Comparison of ENCODE assay signal across 13 mouse cellular contexts in the genomic region with DNA sequence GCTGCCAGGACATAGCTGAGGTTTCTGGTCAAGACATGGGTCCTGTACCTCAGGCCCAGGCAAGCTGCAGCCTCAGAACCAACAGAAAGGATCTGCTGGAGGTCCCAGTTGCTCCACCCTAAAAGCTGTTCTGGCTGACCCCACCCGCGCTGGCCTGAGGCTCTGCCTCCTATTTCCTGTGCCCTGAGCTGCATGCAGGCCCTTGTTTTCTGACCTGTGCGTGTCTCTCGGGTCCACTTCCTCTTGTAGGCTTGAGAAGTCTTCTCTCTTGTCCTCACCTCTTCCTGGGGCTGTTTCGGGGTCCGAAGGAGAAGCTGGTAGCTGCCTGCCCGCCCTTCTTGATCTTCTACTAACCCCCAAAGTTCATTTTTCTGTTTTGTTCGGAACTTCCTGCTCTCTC. TPM values are rescaled to one million over a fixed set of nuclear protein-coding genes. Genes with fewer than 3 reads are reported as not detected.
DNase-seq lines count a peak whose midpoint lies in the region; ATAC-seq and TF ChIP-seq lines count a peak whose summit lies in the region.
"Had no signal": no experiment of that assay in that cellular context is flagged by ENCODE, and none has a peak within 500 bp of the region (broad histone marks: within the 10 kb centered on the region; RNA-seq: fewer than 3 reads in every experiment).

No protein-coding gene starts in this region.

- 0 out of 2 replicates have a peak, but pooled peaks cover 2% of the 10 kb centered on the region for H3K4me1 ChIP-seq in intestine, embryonic 15.5 days (replicated peaks)
- H3K4me1 ChIP-seq in intestine, embryonic 16.5 days (ENCODE audit: control insufficient read depth, insufficient read depth, low read length) = peaks cover 7% of the 10 kb centered on the region
- H3K4me1 ChIP-seq in bone marrow, adult 2 months (ENCODE audit: control insufficient read depth, insufficient read depth, low read length) = peaks cover 4% of the 10 kb centered on the region

- H3K27me3 ChIP-seq in intestine, embryonic 15.5 days (replicated peaks) = no peaks in the 10 kb centered on the region
- no peaks in the 10 kb centered on the region for H3K27me3 ChIP-seq in intestine, embryonic 16.5 days (replicated peaks; ENCODE audit: control insufficient read depth, insufficient read depth, low read length)
- H3K27me3 ChIP-seq: stomach, embryonic 15.5 days had no signal

- H3K27ac ChIP-seq in intestine, embryonic 15.5 days = 0 out of 2 replicates have a peak overlapping the region, but pooled peaks have one; percentile 13
- no peak overlapping the region for H3K27ac ChIP-seq in intestine, embryonic 16.5 days (ENCODE audit: low read length)
- H3K27ac ChIP-seq in bone marrow, adult 2 months (ENCODE audit: control insufficient read depth, insufficient read depth, low read depth, low read length, poor library complexity) = peak overlapping the region; percentile 88
- H3K27ac ChIP-seq: forebrain, embryonic 13.5 days; stomach, embryonic 15.5 days had no signal

- no peaks in the 10 kb centered on the region for H3K9me3 ChIP-seq in intestine, embryonic 15.5 days
- H3K9me3 ChIP-seq in intestine, embryonic 16.5 days (ENCODE audit: control insufficient read depth, low read length) = no peaks in the 10 kb centered on the region
- H3K9me3 ChIP-seq: forebrain, embryonic 13.5 days; stomach, embryonic 15.5 days had no signal

- intact Hi-C loops in left cerebral cortex, postnatal 14 days (cut with DNase I) = no loop called here

- H3K9ac ChIP-seq in intestine, embryonic 15.5 days = no peak overlapping the region
- H3K9ac ChIP-seq in intestine, embryonic 16.5 days (ENCODE audit: low read depth, low read length) = no peak overlapping the region
- H3K9ac ChIP-seq: forebrain, embryonic 13.5 days; stomach, embryonic 15.5 days had no signal

- DNase-seq in kidney, postnatal 14 days = peak; percentile 55
- peak; percentile 23 for DNase-seq in lung, postnatal 25 days (ENCODE audit: low spot score)
- no peak for DNase-seq in left cerebral cortex, postnatal 14 days (ENCODE audit: low spot score in 2 of 2)
- DNase-seq in frontal cortex, adult 2 months (ENCODE audit: extremely low spot score in 1 of 2, low spot score in 1 of 2) = no peak
- DNase-seq in frontal cortex, postnatal 36 days (ENCODE audit: low spot score in 2 of 2) = no peak
- DNase-seq: cerebellum, postnatal 14 days had no signal

- TF ChIP-seq POLR2A in bone marrow, adult 2 months (IDR thresholded peaks at IDR 0.05; ENCODE audit: borderline replicate concordance, control insufficient read depth, low read depth, low read length) = peak; percentile 56; the same call in 1 of the 2 replicates

- TF ChIP-seq CTCF in bone marrow, adult 2 months (IDR thresholded peaks at IDR 0.05; ENCODE audit: control insufficient read depth, insufficient read depth, low read length) = no peak

- WGBS in intestine, embryonic 15.5 days = 56% methylated on average over 8 of the region's 8 CpGs
- 67% methylated on average over 8 of the region's 8 CpGs for WGBS in intestine, embryonic 16.5 days
- 13% methylated on average over 8 of the region's 8 CpGs for WGBS in bone marrow, adult 2 months

- H3K4me2 ChIP-seq in intestine, embryonic 15.5 days (replicated peaks) = no peak overlapping the region
- no peak overlapping the region for H3K4me2 ChIP-seq in intestine, embryonic 16.5 days (ENCODE audit: low read depth, low read length)
- H3K4me2 ChIP-seq: forebrain, embryonic 13.5 days; stomach, embryonic 15.5 days had no signal

- H3K36me3 ChIP-seq in intestine, embryonic 15.5 days = no peaks in the 10 kb centered on the region
- no peaks in the 10 kb centered on the region for H3K36me3 ChIP-seq in intestine, embryonic 16.5 days (ENCODE audit: control insufficient read depth, insufficient read depth, low read length)
- H3K36me3 ChIP-seq: stomach, embryonic 15.5 days had no signal

- no peak for ATAC-seq in intestine, embryonic 15.5 days
- no peak for ATAC-seq in intestine, embryonic 16.5 days
- ATAC-seq: forebrain, embryonic 13.5 days had no signal

- no peak overlapping the region for H3K4me3 ChIP-seq in intestine, embryonic 15.5 days (replicated peaks)
- H3K4me3 ChIP-seq in intestine, embryonic 16.5 days (ENCODE audit: low read length) = no peak overlapping the region
- peak overlapping the region; percentile 56 for H3K4me3 ChIP-seq in bone marrow, adult 2 months (replicated peaks; ENCODE audit: control insufficient read depth, low read depth, low read length)
- H3K4me3 ChIP-seq: forebrain, embryonic 13.5 days; stomach, embryonic 15.5 days had no signal

RNA-seq across cellular contexts. Expression of gene Cebpe, which starts 0.9 kb away (rescaled TPM):
- 0.19 and 0.21 TPM in 2 replicates for polyA plus RNA-seq in intestine, embryonic 15.5 days (2015; fragmentation: Nextera tagmentation; extraction: Ambion mirVana)
- polyA plus RNA-seq in intestine, embryonic 16.5 days (2015; fragmentation: Nextera tagmentation; extraction: Ambion mirVana) = 0.28 TPM in 1 of 2 replicates, not detected in the other
- polyA plus RNA-seq in bone marrow, adult 2 months (2011; ENCODE audit: insufficient read depth, insufficient read length, low replicate concordance, missing spikeins) = 41.3 and 90.9 TPM in 2 replicates
- not detected for total RNA-seq in left cerebral cortex, postnatal 14 days (2021)
- polyA plus RNA-seq in frontal cortex, adult 2 months (2012; rRNA removed) = 0.17 TPM in 1 of 2 replicates, not detected in the other
- total RNA-seq: MEL had no signal
- polyA plus RNA-seq: forebrain, embryonic 13.5 days; hindbrain, embryonic 11.5 days had no signal

RNA-seq across cellular contexts. Expression of gene Gm29776, which starts 14.2 kb away (rescaled TPM):
- 0.11 and 0.15 TPM in 2 replicates for polyA plus RNA-seq in intestine, embryonic 15.5 days (2015; fragmentation: Nextera tagmentation; extraction: Ambion mirVana)
- polyA plus RNA-seq in intestine, embryonic 16.5 days (2015; fragmentation: Nextera tagmentation; extraction: Ambion mirVana) = 0.07 and 0.15 TPM in 2 replicates
- polyA plus RNA-seq in bone marrow, adult 2 months (2011; ENCODE audit: insufficient read depth, insufficient read length, low replicate concordance, missing spikeins) = not detected in 2 replicates
- not detected for total RNA-seq in left cerebral cortex, postnatal 14 days (2021)
- 0.08 and 0.20 TPM in 2 replicates for polyA plus RNA-seq in frontal cortex, adult 2 months (2012; rRNA removed)
- total RNA-seq: MEL had no signal
- polyA plus RNA-seq: forebrain, embryonic 13.5 days had no signal

RNA-seq across cellular contexts. Expression of gene Acin1, which starts 26.1 kb away (rescaled TPM):
- 105 and 107 TPM in 2 replicates for polyA plus RNA-seq in intestine, embryonic 15.5 days (2015; fragmentation: Nextera tagmentation; extraction: Ambion mirVana)
- 78.7 and 82.6 TPM in 2 replicates for polyA plus RNA-seq in intestine, embryonic 16.5 days (2015; fragmentation: Nextera tagmentation; extraction: Ambion mirVana)
- polyA plus RNA-seq in bone marrow, adult 2 months (2011; ENCODE audit: insufficient read depth, insufficient read length, low replicate concordance, missing spikeins) = 284 and 378 TPM in 2 replicates
- total RNA-seq in left cerebral cortex, postnatal 14 days (2021) = 100 to 1,000 TPM; 183 to 184 TPM
- 239 and 246 TPM in 2 replicates for polyA plus RNA-seq in frontal cortex, adult 2 months (2012; rRNA removed)

RNA-seq across cellular contexts. Expression of gene 1700123O20Rik, which starts 26.8 kb away (rescaled TPM):
- polyA plus RNA-seq in intestine, embryonic 15.5 days (2015; fragmentation: Nextera tagmentation; extraction: Ambion mirVana) = 83.7 and 84.8 TPM in 2 replicates
- polyA plus RNA-seq in intestine, embryonic 16.5 days (2015; fragmentation: Nextera tagmentation; extraction: Ambion mirVana) = 82.0 and 90.2 TPM in 2 replicates
- 14.8 and 35.0 TPM in 2 replicates for polyA plus RNA-seq in bone marrow, adult 2 months (2011; ENCODE audit: insufficient read depth, insufficient read length, low replicate concordance, missing spikeins)
- 10 to 100 TPM; 23.4 to 23.8 TPM for total RNA-seq in left cerebral cortex, postnatal 14 days (2021)
- polyA plus RNA-seq in frontal cortex, adult 2 months (2012; rRNA removed) = 36.3 and 36.6 TPM in 2 replicates

Comparison
In these comparisons a context has a peak if more than half of its experiments do, and no peak if none do; other contexts are left out.
1. DNase-seq: peak in kidney, postnatal 14 days (single experiment) and lung, postnatal 25 days (single experiment); none in left cerebral cortex, postnatal 14 days (0 of 2), frontal cortex, adult 2 months (0 of 2) and frontal cortex, postnatal 36 days (0 of 2).
2. RNA of gene Cebpe, which starts 0.9 kb away (polyA plus RNA-seq): 41.3 to 90.9 TPM in bone marrow, adult 2 months; 0.19 to 0.21 TPM in intestine, embryonic 15.5 days, 0.28 TPM in intestine, embryonic 16.5 days and 0.17 TPM in frontal cortex, adult 2 months; every median in the first group is over 10 times any median in the second.